Mouse (Mus musculus) left cerebral cortex, postnatal 10 days (tissue): Measurements from ENCODE around the gene Olfr731. TPM values are rescaled to one million over a fixed set of nuclear protein-coding genes. Genes with fewer than 3 reads are reported as not detected.

ENCODE experiments used
- DNase-seq, 2 experiments: peaks; one replicate each; pipeline ENCODE4 v3.0.0; 2021 to 2022; ENCODE audit warnings: low spot score in 2 of 2, mixed read lengths in 1 of 2; ENCODE audit errors: extremely low spot score in 1 of 2
- intact Hi-C: fragments of 180-260 bp; cut with DNase I; formaldehyde crosslinking; loops from one replicate; pipeline ENCODE4 v1.15.1; 2025
- total RNA-seq, 2 experiments: library from RNA; stranded (reverse); gene quantifications; 2 replicates each; pipeline ENCODE4 v1.2.3; 2021

The Olfr731 gene
- not detected for total RNA-seq

- intact Hi-C loops: no loop called here
- no peak for DNase-seq
These were observed at the start of gene Olfr731 for GRCm38 (mm10) chr14:50241766-50242165. TSS of gene Olfr731 (minus strand) at chr14:50241866.

- DNase-seq: no peak
- intact Hi-C loops: no loop called here
These were observed 42.4 kb upstream of the Olfr731 start, which contains the start of gene Olfr732 for GRCm38 (mm10) chr14:50284106-50284505. TSS of gene Olfr732 (minus strand) at chr14:50284206.

- intact Hi-C loops: no loop called here
- DNase-seq: no peak
These were observed 53.6 kb downstream of the Olfr731 start, which contains the start of gene Olfr730 for GRCm38 (mm10) chr14:50188098-50188497. TSS of gene Olfr730 (minus strand) at chr14:50188198.

Other genes with a start within 250 kb of the Olfr731 start
- not detected for gene Olfr725, start 201.5 kb downstream of the Olfr731 start, total RNA-seq
- not detected for gene Olfr726, start 150.9 kb downstream of the Olfr731 start, total RNA-seq
- not detected for gene Olfr727, start 118.7 kb downstream of the Olfr731 start, total RNA-seq
- gene Olfr728, start 99.2 kb downstream of the Olfr731 start, total RNA-seq: not detected
- gene Olfr729, start 89.0 kb downstream of the Olfr731 start, total RNA-seq: not detected
- not detected for gene Olfr730, start 53.7 kb downstream of the Olfr731 start, total RNA-seq
- gene Olfr732, start 42.3 kb upstream of the Olfr731 start, total RNA-seq: not detected
- not detected for gene Olfr733, start 59.7 kb upstream of the Olfr731 start, total RNA-seq
- gene Olfr734, start 84.9 kb upstream of the Olfr731 start, total RNA-seq: not detected
- not detected for gene Olfr735, start 107.0 kb upstream of the Olfr731 start, total RNA-seq
- gene Tlr11, start 116.0 kb upstream of the Olfr731 start, total RNA-seq: not detected
- not detected for gene Olfr736, start 139.3 kb upstream of the Olfr731 start, total RNA-seq
- gene Olfr738, start 165.7 kb upstream of the Olfr731 start, total RNA-seq: not detected
- not detected for gene Olfr739, start 176.8 kb upstream of the Olfr731 start, total RNA-seq
- not detected for gene Olfr740, start 203.7 kb upstream of the Olfr731 start, total RNA-seq
- not detected for gene Olfr741, start 230.9 kb upstream of the Olfr731 start, total RNA-seq